Mouse (Mus musculus): ENCODE results near the gene Zwilch. TPM values are rescaled to one million over a fixed set of nuclear protein-coding genes. Genes with fewer than 3 reads are reported as not detected.
"Not testable (repeated sequence)": the region's sequence is repeated elsewhere in the genome, so short reads cannot be mapped to it uniquely, and the experiment has no call there.

Gene Zwilch
- polyA plus RNA-seq, 1 experiment from 2014 or later: 23.7 TPM

- H3K27ac ChIP-seq: no peak overlapping the region
- peak overlapping the region; percentile 86 for H3K9ac ChIP-seq
- peaks cover 29% of the 10 kb centered on the region for H3K4me1 ChIP-seq
- H3K9me3 ChIP-seq: no peaks in the 10 kb centered on the region
- no peaks in the 10 kb centered on the region for H3K27me3 ChIP-seq
- peaks cover 44% of the 10 kb centered on the region for H3K36me3 ChIP-seq
- ATAC-seq (ENCODE audit: low FRiP score, low read depth): no peak
- H3K4me3 ChIP-seq: peak overlapping the region; percentile 64
- 63% methylated on average over 8 of the region's 8 CpGs for WGBS
- peak overlapping the region; percentile 83 for H3K4me2 ChIP-seq (replicated peaks)
Measured at GRCm38 (mm10) chr9:64174766-64175165, 1.9 kb upstream of the Zwilch start.

GRCm38 (mm10) chr9:64174341-64174740, 1.4 kb upstream of the Zwilch start:
- H3K36me3 ChIP-seq: peaks cover 44% of the 10 kb centered on the region
- peak overlapping the region; percentile 83 for H3K4me2 ChIP-seq (replicated peaks)
- H3K27ac ChIP-seq: no peak overlapping the region
- no peaks in the 10 kb centered on the region for H3K9me3 ChIP-seq
- H3K27me3 ChIP-seq: no peaks in the 10 kb centered on the region
- peaks cover 25% of the 10 kb centered on the region for H3K4me1 ChIP-seq
- no peak for ATAC-seq (ENCODE audit: low FRiP score, low read depth)
- peak overlapping the region; percentile 64 for H3K4me3 ChIP-seq
- H3K9ac ChIP-seq: peak overlapping the region; percentile 86

- Histone ChIP-seq H3K4me3 (peak overlapping the region; percentile 64), H3K4me1 (peaks cover 25% of the 10 kb centered on the region), H3K9me3 (no peaks in the 10 kb centered on the region), H3K27me3 (no peaks in the 10 kb centered on the region), H3K9ac (peak overlapping the region; percentile 86), H3K27ac (peak overlapping the region; percentile 90; the same call in 1 of the 2 replicates), H3K4me2 (replicated peaks) (peak overlapping the region; percentile 83), H3K36me3 (peaks cover 42% of the 10 kb centered on the region)
- WGBS: 0% methylated on average over 16 of the region's 16 CpGs
- no peak; the same call in 1 of the 2 replicates for ATAC-seq (ENCODE audit: low FRiP score, low read depth)
Measured at GRCm38 (mm10) chr9:64173666-64174220, 839 bp upstream of the Zwilch start.

GRCm38 (mm10) chr9:64172145-64172815, 624 bp downstream of the Zwilch start:
- no peak; the same call in 1 of the 2 replicates for ATAC-seq (ENCODE audit: low FRiP score, low read depth)
- Histone ChIP-seq H3K27me3 (no peaks in the 10 kb centered on the region), H3K4me2 (replicated peaks) (peak overlapping the region; percentile 82), H3K9ac (peak overlapping the region; percentile 86), H3K36me3 (peaks cover 28% of the 10 kb centered on the region), H3K9me3 (no peaks in the 10 kb centered on the region), H3K4me3 (peak overlapping the region; percentile 64), H3K27ac (peak overlapping the region; percentile 90), H3K4me1 (peaks cover 25% of the 10 kb centered on the region)
- 2% methylated on average over 18 of the region's 18 CpGs for WGBS

GRCm38 (mm10) chr9:64169967-64170366, 2.9 kb downstream of the Zwilch start:
- 90% methylated on average over 3 of the region's 3 CpGs for WGBS
- H3K4me3 ChIP-seq; H3K9ac ChIP-seq; H3K27me3 ChIP-seq; ATAC-seq (ENCODE audit: low FRiP score, low read depth); H3K9me3 ChIP-seq; H3K4me2 ChIP-seq (replicated peaks); H3K27ac ChIP-seq; H3K36me3 ChIP-seq: not testable (repeated sequence)
- peaks cover 21% of the 10 kb centered on the region for H3K4me1 ChIP-seq

GRCm38 (mm10) chr9:64160471-64160870, 12.4 kb downstream of the Zwilch start:
- Histone ChIP-seq H3K4me2 (replicated peaks) (no peak overlapping the region), H3K9ac (no peak overlapping the region), H3K36me3 (peaks cover 62% of the 10 kb centered on the region), H3K9me3 (no peaks in the 10 kb centered on the region), H3K27ac (no peak overlapping the region), H3K4me3 (no peak overlapping the region), H3K27me3 (no peaks in the 10 kb centered on the region), H3K4me1 (no peaks in the 10 kb centered on the region)
- 94% methylated on average over 5 of the region's 5 CpGs for WGBS
- ATAC-seq (ENCODE audit: low FRiP score, low read depth): no peak

GRCm38 (mm10) chr9:64156641-64157040, 16.3 kb downstream of the Zwilch start:
- no peaks in the 10 kb centered on the region for H3K9me3 ChIP-seq
- H3K27me3 ChIP-seq: no peaks in the 10 kb centered on the region
- no peak overlapping the region for H3K4me3 ChIP-seq
- no peaks in the 10 kb centered on the region for H3K4me1 ChIP-seq
- H3K27ac ChIP-seq: no peak overlapping the region
- WGBS: 92% methylated on average over 1 of the region's 1 CpGs
- peaks cover 68% of the 10 kb centered on the region for H3K36me3 ChIP-seq
- no peak overlapping the region for H3K9ac ChIP-seq
- H3K4me2 ChIP-seq (replicated peaks): no peak overlapping the region
- ATAC-seq (ENCODE audit: low FRiP score, low read depth): no peak

- Histone ChIP-seq H3K4me3 (no peak overlapping the region), H3K9ac (no peak overlapping the region), H3K27me3 (no peaks in the 10 kb centered on the region), H3K4me1 (no peaks in the 10 kb centered on the region), H3K4me2 (replicated peaks) (no peak overlapping the region), H3K36me3 (peaks cover 53% of the 10 kb centered on the region), H3K27ac (no peak overlapping the region), H3K9me3 (no peaks in the 10 kb centered on the region)
- no peak for ATAC-seq (ENCODE audit: low FRiP score, low read depth)
- 92% methylated on average over 9 of the region's 9 CpGs for WGBS
Measured at GRCm38 (mm10) chr9:64139879-64140278, 33.0 kb downstream of the Zwilch start.

GRCm38 (mm10) chr9:64138896-64139295, 34.0 kb downstream of the Zwilch start:
- ATAC-seq (ENCODE audit: low FRiP score, low read depth); H3K4me1 ChIP-seq; H3K27ac ChIP-seq; H3K9ac ChIP-seq; H3K4me2 ChIP-seq (replicated peaks); H3K4me3 ChIP-seq; H3K27me3 ChIP-seq; H3K9me3 ChIP-seq: not testable (repeated sequence)
- WGBS: 6% methylated on average over 6 of the region's 6 CpGs
- H3K36me3 ChIP-seq: peaks cover 45% of the 10 kb centered on the region

GRCm38 (mm10) chr9:64131623-64132022, 41.3 kb downstream of the Zwilch start:
- Histone ChIP-seq H3K27me3 (no peaks in the 10 kb centered on the region), H3K9me3 (no peaks in the 10 kb centered on the region), H3K4me2 (replicated peaks) (no peak overlapping the region), H3K4me3 (no peak overlapping the region), H3K9ac (no peak overlapping the region), H3K36me3 (peaks cover 7% of the 10 kb centered on the region), H3K4me1 (no peaks in the 10 kb centered on the region), H3K27ac (no peak overlapping the region)
- WGBS: 88% methylated on average over 6 of the region's 6 CpGs
- no peak for ATAC-seq (ENCODE audit: low FRiP score, low read depth)

GRCm38 (mm10) chr9:64126121-64126520, 46.8 kb downstream of the Zwilch start:
- ATAC-seq (ENCODE audit: low FRiP score, low read depth): no peak
- no peak overlapping the region for H3K27ac ChIP-seq
- no peaks in the 10 kb centered on the region for H3K27me3 ChIP-seq
- no peak overlapping the region for H3K4me3 ChIP-seq
- peak overlapping the region; percentile 14; the same call in 1 of the 2 replicates for H3K4me2 ChIP-seq (replicated peaks)
- H3K4me1 ChIP-seq: peaks cover 5% of the 10 kb centered on the region; the same call in 1 of the 2 replicates
- H3K9me3 ChIP-seq: no peaks in the 10 kb centered on the region
- H3K36me3 ChIP-seq: no peaks in the 10 kb centered on the region
- 56% methylated on average over 12 of the region's 12 CpGs for WGBS
- no peak overlapping the region for H3K9ac ChIP-seq

- WGBS: 56% methylated on average over 3 of the region's 3 CpGs
- Histone ChIP-seq H3K4me3 (no peak overlapping the region), H3K27me3 (no peaks in the 10 kb centered on the region)
Measured at GRCm38 (mm10) chr9:64125307-64125706, 47.6 kb downstream of the Zwilch start.

More at GRCm38 (mm10) chr9:64125307-64125706, 47.6 kb downstream of the Zwilch start:
- H3K4me1 ChIP-seq: peaks cover 5% of the 10 kb centered on the region; the same call in 1 of the 2 replicates
- no peaks in the 10 kb centered on the region for H3K9me3 ChIP-seq
- no peak overlapping the region for H3K9ac ChIP-seq
- no peak overlapping the region for H3K4me2 ChIP-seq (replicated peaks)
- no peak overlapping the region; the same call in 1 of the 2 replicates for H3K27ac ChIP-seq
- no peaks in the 10 kb centered on the region for H3K36me3 ChIP-seq
- peak; percentile 40; the same call in 1 of the 2 replicates for ATAC-seq (ENCODE audit: low FRiP score, low read depth)

Measured in limb, embryonic 13.5 days (tissue).